Mouse (Mus musculus) ES-Bruce4 (cell line): ENCODE measurements around the gene Slco4c1. TPM values are rescaled to one million over a fixed set of nuclear protein-coding genes. Genes with fewer than 3 reads are reported as not detected.

Experiments used
- H3K27ac ChIP-seq: 2 replicates; pipeline ENCODE4 v1.5.1; 2012; ENCODE audit warnings: low read length, inconsistent platforms; ENCODE audit not compliant: insufficient read depth
- H3K27me3 ChIP-seq: 2 replicates; pipeline ENCODE4 v1.6.1; 2012; ENCODE audit warnings: mild to moderate bottlenecking, low read length, inconsistent platforms; ENCODE audit not compliant: control insufficient read depth, poor library complexity, insufficient read depth, severe bottlenecking
- H3K36me3 ChIP-seq: 2 replicates; pipeline ENCODE4 v1.6.1; 2012; ENCODE audit warnings: inconsistent platforms, mild to moderate bottlenecking, low read length, moderate library complexity; ENCODE audit not compliant: control insufficient read depth, poor library complexity, insufficient read depth, severe bottlenecking
- H3K4me1 ChIP-seq: one replicate; pipeline ENCODE4 v1.8.1; 2011; ENCODE audit warnings: low read length; ENCODE audit not compliant: control insufficient read depth, insufficient read depth
- H3K4me3 ChIP-seq: 2 replicates; pipeline ENCODE4 v1.5.1; 2011; ENCODE audit warnings: low read depth, mild to moderate bottlenecking, low read length
- H3K9ac ChIP-seq: 2 replicates; pipeline ENCODE4 v1.6.1; 2012; ENCODE audit warnings: low read depth, mild to moderate bottlenecking, inconsistent platforms; ENCODE audit not compliant: poor library complexity, severe bottlenecking
- H3K9me3 ChIP-seq: replicated peaks from 2 replicates; pipeline ENCODE4 v1.6.1; 2012; ENCODE audit warnings: mild to moderate bottlenecking, low read length, inconsistent platforms; ENCODE audit not compliant: control insufficient read depth, poor library complexity, insufficient read depth, severe bottlenecking
- CTCF ChIP-seq: IDR thresholded peaks from one replicate; pipeline ENCODE4 v1.8.1; 2011; ENCODE audit warnings: low read depth, low read length
- EP300 ChIP-seq: IDR thresholded peaks from 2 replicates; pipeline ENCODE4 v1.6.1; 2011; ENCODE audit warnings: low read depth, low read length; ENCODE audit not compliant: insufficient read depth
- POLR2A ChIP-seq: IDR thresholded peaks from one replicate; pipeline ENCODE4 v1.8.1; 2011; ENCODE audit warnings: low read length; ENCODE audit not compliant: insufficient read depth
- polyA plus RNA-seq: library from polyadenylated mRNA; stranded (reverse); fragments of >200 nt; gene quantifications from 2 replicates; pipeline ENCODE4 v1.2.4, GENCODE M21; 2011; ENCODE audit warnings: low read depth; ENCODE audit not compliant: missing spikeins, insufficient read depth, insufficient read length

Gene Slco4c1
- polyA plus RNA-seq = 4.5 and 5.7 TPM in 2 replicates

GRCm38 (mm10) chr1:96871528-96872360 lies at the start of gene Slco4c1:
Slco4c1 (minus strand) TSS chr1:96872171.
- H3K4me1 ChIP-seq = no peaks in the 10 kb centered on the region
- peak within 1 kb of the TSS; percentile 58 for H3K4me3 ChIP-seq
- H3K9me3 ChIP-seq = no peaks in the 10 kb centered on the region
- peak within 1 kb of the TSS; percentile 52; the same call in 1 of the 2 replicates for H3K9ac ChIP-seq
- H3K36me3 ChIP-seq = no peaks in the 10 kb centered on the region
- no peak for TF ChIP-seq POLR2A
- TF ChIP-seq EP300 = no peak
- no peak for TF ChIP-seq CTCF
- H3K27ac ChIP-seq = no peak within 1 kb of the TSS
- H3K27me3 ChIP-seq = no peaks in the 10 kb centered on the region

- Histone ChIP-seq H3K9ac (no peak overlapping the region), H3K27me3 (no peaks in the 10 kb centered on the region; the same call in 1 of the 2 replicates), H3K27ac (no peak overlapping the region), H3K36me3 (no peaks in the 10 kb centered on the region), H3K4me3 (no peak overlapping the region), H3K4me1 (no peaks in the 10 kb centered on the region), H3K9me3 (no peaks in the 10 kb centered on the region)
- TF ChIP-seq EP300 (no peak), CTCF (no peak), POLR2A (no peak)
Observed at GRCm38 (mm10) chr1:96917333-96917732, 45.4 kb upstream of the Slco4c1 start.

- TF ChIP-seq EP300 = no peak
Observed at GRCm38 (mm10) chr1:96883788-96884187, 11.8 kb upstream of the Slco4c1 start.

GRCm38 (mm10) chr1:96878572-96878971 lies 6.6 kb upstream of the Slco4c1 start:
- no peak for TF ChIP-seq CTCF
- no peak for TF ChIP-seq POLR2A
- no peak for TF ChIP-seq EP300
- Histone ChIP-seq H3K36me3 (no peaks in the 10 kb centered on the region), H3K27ac (no peak overlapping the region)

More at GRCm38 (mm10) chr1:96883788-96884187, 11.8 kb upstream of the Slco4c1 start:
- Histone ChIP-seq H3K9ac (no peak overlapping the region), H3K9me3 (no peaks in the 10 kb centered on the region), H3K27me3 (no peaks in the 10 kb centered on the region), H3K27ac (no peak overlapping the region), H3K4me1 (no peaks in the 10 kb centered on the region), H3K36me3 (no peaks in the 10 kb centered on the region), H3K4me3 (no peak overlapping the region)

GRCm38 (mm10) chr1:96876076-96876475 lies 4.1 kb upstream of the Slco4c1 start:
- H3K4me3 ChIP-seq = no peak overlapping the region
- no peak overlapping the region for H3K27ac ChIP-seq
- H3K9me3 ChIP-seq = no peaks in the 10 kb centered on the region
- H3K4me1 ChIP-seq = no peaks in the 10 kb centered on the region
- H3K9ac ChIP-seq = no peak overlapping the region
- TF ChIP-seq POLR2A (no peak), CTCF (no peak), EP300 (no peak)
- no peaks in the 10 kb centered on the region for H3K27me3 ChIP-seq
- H3K36me3 ChIP-seq = no peaks in the 10 kb centered on the region

More at GRCm38 (mm10) chr1:96878572-96878971, 6.6 kb upstream of the Slco4c1 start:
- Histone ChIP-seq H3K9me3 (no peaks in the 10 kb centered on the region), H3K9ac (no peak overlapping the region), H3K4me3 (no peak overlapping the region), H3K27me3 (no peaks in the 10 kb centered on the region), H3K4me1 (no peaks in the 10 kb centered on the region)

- TF ChIP-seq EP300 (no peak), POLR2A (no peak), CTCF (no peak)
- Histone ChIP-seq H3K4me1 (no peaks in the 10 kb centered on the region), H3K27me3 (no peaks in the 10 kb centered on the region), H3K36me3 (no peaks in the 10 kb centered on the region), H3K9ac (no peak overlapping the region), H3K4me3 (no peak overlapping the region), H3K9me3 (no peaks in the 10 kb centered on the region), H3K27ac (no peak overlapping the region)
Observed at GRCm38 (mm10) chr1:96874636-96875035, 2.7 kb upstream of the Slco4c1 start.
